Mouse (Mus musculus) midbrain, embryonic 16.5 days (tissue): ENCODE data around the gene Olfr1513. TPM values are rescaled to one million over a fixed set of nuclear protein-coding genes. Genes with fewer than 3 reads are reported as not detected.

ENCODE experiments used
- ATAC-seq: fragments of 200-750 bp; cut with Nextera tagmentation; 2 replicates; pipeline ENCODE4 v1.8.0; 2017; ENCODE audit warnings: moderate TSS enrichment
- H3K27ac ChIP-seq: fragments of 300-500 bp; sonication (generic); 2 replicates; pipeline ENCODE4 v1.5.1; 2014; ENCODE audit warnings: mild to moderate bottlenecking, low read length, mixed read lengths
- H3K27me3 ChIP-seq: fragments of 300-500 bp; sonication (generic); 2 replicates; pipeline ENCODE4 v1.6.1; 2014; ENCODE audit warnings: low read depth, low read length, mixed read lengths; ENCODE audit not compliant: control insufficient read depth, insufficient read depth
- H3K36me3 ChIP-seq: fragments of 300-500 bp; sonication (generic); 2 replicates; pipeline ENCODE4 v1.6.1; 2014; ENCODE audit warnings: mild to moderate bottlenecking, low read length, moderate library complexity, mixed read lengths; ENCODE audit not compliant: control insufficient read depth, insufficient read depth
- H3K4me1 ChIP-seq: fragments of 300-500 bp; sonication (generic); 2 replicates; pipeline ENCODE4 v1.6.1; 2014; ENCODE audit warnings: mild to moderate bottlenecking, low read length, mixed read lengths; ENCODE audit not compliant: control insufficient read depth, insufficient read depth
- H3K4me2 ChIP-seq: fragments of 300-500 bp; sonication (generic); 2 replicates; pipeline ENCODE4 v1.6.1; 2014; ENCODE audit warnings: mild to moderate bottlenecking, low read length, mixed read lengths
- H3K4me3 ChIP-seq: fragments of 300-500 bp; sonication (generic); 2 replicates; pipeline ENCODE4 v1.5.1; 2014; ENCODE audit warnings: low read depth, mild to moderate bottlenecking, low read length, moderate library complexity, mixed read lengths
- H3K9ac ChIP-seq: fragments of 300-500 bp; sonication (generic); 2 replicates; pipeline ENCODE4 v1.6.1; 2014; ENCODE audit warnings: low read depth, low read length, mixed read lengths
- H3K9me3 ChIP-seq: fragments of 300-500 bp; sonication (generic); replicated peaks from 2 replicates; pipeline ENCODE4 v1.6.1; 2014; ENCODE audit warnings: mild to moderate bottlenecking, low read length, mixed read lengths; ENCODE audit not compliant: control insufficient read depth, poor library complexity, severe bottlenecking
- WGBS: fragments of 180-500 bp; shearing (Covaris S2); extraction: QIAGEN DNeasy Blood & Tissue Kit; methylation state at CpG from one replicate; pipeline ENCODE4 v1.1.7; 2014; 5-methylcytosine and 5-hydroxymethylcytosine counted together
- polyA plus RNA-seq: library from polyadenylated mRNA; unstranded; fragments of >200 nt; fragmentation: Nextera tagmentation; extraction: Ambion mirVana; gene quantifications from 2 replicates; pipeline ENCODE4 v1.2.1, GENCODE M21; 2015

Gene Olfr1513
- polyA plus RNA-seq, 1 experiment from 2014 or later, result not detected

DNA sequence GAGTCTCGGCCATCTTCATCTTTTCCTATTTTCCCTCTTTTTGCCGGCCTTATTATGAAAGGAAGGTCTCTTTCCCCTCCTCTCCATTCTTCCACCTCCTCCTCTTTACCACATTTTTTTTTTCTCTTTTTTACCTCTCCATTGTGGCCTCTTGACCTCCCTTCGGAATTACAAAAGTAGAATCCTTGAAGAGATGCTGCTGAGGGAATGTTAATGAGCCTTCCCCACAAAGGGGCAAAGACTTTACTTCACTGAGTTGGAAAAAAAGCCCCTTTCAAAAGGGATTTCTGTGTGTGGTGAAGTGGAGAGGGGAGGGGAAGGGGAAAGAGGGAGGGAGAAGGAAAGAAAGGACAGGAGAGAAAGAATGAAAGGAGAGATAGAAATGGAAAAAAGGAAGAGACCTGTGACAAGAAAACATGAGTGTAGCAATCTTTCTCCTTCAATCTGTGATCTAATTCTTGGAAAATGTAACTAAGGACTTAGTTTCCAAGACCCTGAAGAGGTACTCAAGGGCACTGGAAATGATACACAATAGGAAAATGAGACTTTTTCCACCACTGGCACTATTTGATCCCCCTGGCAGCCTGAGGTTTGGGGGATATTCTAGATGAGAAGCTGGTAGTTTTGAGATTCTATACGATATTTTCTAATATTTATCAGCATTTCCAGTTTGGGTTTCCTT, 25.0 kb downstream of the Olfr1513 start:
- no peak for ATAC-seq
- H3K4me1 ChIP-seq, result peaks cover 11% of the 10 kb centered on the region
- no peak overlapping the region for H3K4me2 ChIP-seq
- no peak overlapping the region for H3K4me3 ChIP-seq
- H3K36me3 ChIP-seq, result no peaks in the 10 kb centered on the region
- H3K27ac ChIP-seq, result peak overlapping the region; percentile 33; the same call in 1 of the 2 replicates
- WGBS, result 3% methylated on average over 4 of the region's 4 CpGs
- H3K27me3 ChIP-seq, result no peaks in the 10 kb centered on the region
- H3K9me3 ChIP-seq, result no peaks in the 10 kb centered on the region
- H3K9ac ChIP-seq, result no peak overlapping the region

DNA sequence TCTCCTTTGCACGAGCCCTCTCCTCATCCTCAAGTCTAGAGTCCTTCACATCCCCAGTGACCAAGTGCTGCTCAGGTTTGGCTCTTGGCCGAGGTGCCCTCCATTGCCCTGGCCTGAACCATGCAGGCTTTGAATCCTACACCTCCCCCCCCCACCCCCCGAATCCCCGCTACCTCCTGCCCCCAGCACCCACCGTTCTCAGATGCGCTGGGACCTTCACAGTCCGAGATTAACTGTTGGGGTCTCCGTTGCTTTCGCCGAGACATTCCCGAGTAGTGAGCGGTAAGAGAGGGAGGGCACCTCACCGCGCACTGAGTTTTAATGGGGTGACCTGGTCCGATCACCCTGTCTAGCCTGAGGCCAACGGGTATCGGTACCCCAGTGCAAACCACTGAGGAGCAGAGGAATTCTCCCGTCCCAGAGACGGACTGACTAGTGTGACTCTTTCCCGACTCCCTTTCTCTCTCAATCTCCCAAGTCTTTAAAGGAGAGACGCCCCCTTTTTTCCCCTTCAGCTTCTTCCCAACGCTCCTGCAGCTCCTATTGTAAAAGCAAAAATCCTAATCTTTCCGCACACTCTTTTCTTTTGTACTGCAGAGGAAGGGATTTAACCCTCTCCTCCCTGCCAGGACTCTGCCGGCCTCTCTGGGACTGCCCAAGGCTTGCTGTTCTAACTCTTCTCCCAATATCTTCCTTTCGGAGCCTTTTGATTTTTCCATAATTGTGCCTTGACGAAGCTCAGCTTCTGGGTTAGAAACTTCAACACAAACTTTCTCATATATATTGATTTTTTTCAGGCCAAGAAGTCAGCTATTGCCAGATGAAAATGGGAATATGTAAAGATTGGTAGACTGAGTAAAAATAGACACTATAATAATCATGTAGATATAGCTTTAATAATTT, 28.0 kb downstream of the Olfr1513 start, which contains the start of gene Sall2:
Sall2 (minus strand) TSS at position 853 of the 903 bp plus-strand sequence.
- Histone ChIP-seq H3K27ac (peak within 1 kb of the TSS; percentile 66), H3K36me3 (no peaks in the 10 kb centered on the region), H3K9me3 (no peaks in the 10 kb centered on the region), H3K9ac (peak within 1 kb of the TSS; percentile 65), H3K4me2 (peak within 1 kb of the TSS; percentile 88), H3K4me1 (peaks cover 13% of the 10 kb centered on the region), H3K27me3 (no peaks in the 10 kb centered on the region), H3K4me3 (peak within 1 kb of the TSS; percentile 48)
- peak; percentile 79 for ATAC-seq
- WGBS, result 1% methylated on average over 26 of the region's 26 CpGs

DNA sequence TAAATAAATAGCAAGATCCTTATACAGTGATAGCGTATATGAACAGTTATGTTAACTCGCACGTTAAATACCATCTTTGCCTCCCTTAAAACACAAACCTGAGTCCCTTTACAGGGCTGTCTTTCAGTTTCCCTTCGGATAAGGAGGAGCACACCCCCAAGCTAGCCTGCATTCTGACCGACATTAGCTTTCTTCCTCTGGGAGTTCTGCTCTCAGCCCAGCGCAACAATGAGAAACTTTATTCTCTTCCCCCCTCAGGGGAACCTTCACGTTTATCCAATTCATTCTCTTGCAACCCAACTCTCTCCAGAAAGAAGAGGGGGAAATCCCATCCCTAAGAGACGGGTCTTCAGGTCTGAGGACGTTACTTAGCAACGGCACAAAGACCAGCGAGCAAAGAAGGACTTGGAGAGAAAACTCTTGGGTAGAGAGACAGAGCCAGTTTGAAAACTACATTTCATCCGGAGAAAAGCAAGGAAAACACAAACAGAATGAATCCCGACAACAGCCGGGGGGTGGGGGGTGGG, 28.8 kb downstream of the Olfr1513 start:
- H3K4me2 ChIP-seq, result peak overlapping the region; percentile 88
- peak overlapping the region; percentile 74 for H3K27ac ChIP-seq
- peak overlapping the region; percentile 65 for H3K9ac ChIP-seq
- no peaks in the 10 kb centered on the region for H3K36me3 ChIP-seq
- no peaks in the 10 kb centered on the region for H3K9me3 ChIP-seq
- under 1% methylated on average over 14 of the region's 14 CpGs for WGBS
- H3K27me3 ChIP-seq, result no peaks in the 10 kb centered on the region
- H3K4me3 ChIP-seq, result peak overlapping the region; percentile 48
- H3K4me1 ChIP-seq, result peaks cover 13% of the 10 kb centered on the region
- ATAC-seq, result peak; percentile 85

DNA sequence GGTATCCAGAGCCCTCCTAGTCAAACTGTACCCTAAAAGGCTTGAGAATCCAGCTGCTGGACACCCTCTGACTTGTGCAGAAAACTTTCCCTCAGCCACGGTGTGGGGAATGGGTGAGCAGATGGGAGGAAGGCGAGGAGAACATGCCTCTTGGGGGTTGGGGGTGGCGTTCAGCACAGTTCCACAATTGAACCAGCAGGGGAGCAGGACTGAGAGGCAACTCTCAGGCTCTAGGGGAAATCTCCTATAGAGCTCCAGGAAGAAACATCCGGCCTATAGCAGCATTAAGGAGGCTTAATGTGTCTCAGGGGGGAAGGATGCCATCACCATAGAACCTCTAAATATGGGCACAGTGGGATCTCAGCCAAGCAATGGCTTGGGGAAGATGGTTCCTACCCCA, 30.3 kb downstream of the Olfr1513 start:
- ATAC-seq, result no peak
- Histone ChIP-seq H3K4me2 (peak overlapping the region; percentile 88), H3K9me3 (no peaks in the 10 kb centered on the region), H3K27ac (peak overlapping the region; percentile 53), H3K36me3 (no peaks in the 10 kb centered on the region), H3K4me1 (peaks cover 11% of the 10 kb centered on the region), H3K9ac (peak overlapping the region; percentile 38; the same call in 1 of the 2 replicates), H3K27me3 (no peaks in the 10 kb centered on the region), H3K4me3 (peak overlapping the region; percentile 7; the same call in 1 of the 2 replicates)
- WGBS, result 0% methylated on average over 4 of the region's 4 CpGs

DNA sequence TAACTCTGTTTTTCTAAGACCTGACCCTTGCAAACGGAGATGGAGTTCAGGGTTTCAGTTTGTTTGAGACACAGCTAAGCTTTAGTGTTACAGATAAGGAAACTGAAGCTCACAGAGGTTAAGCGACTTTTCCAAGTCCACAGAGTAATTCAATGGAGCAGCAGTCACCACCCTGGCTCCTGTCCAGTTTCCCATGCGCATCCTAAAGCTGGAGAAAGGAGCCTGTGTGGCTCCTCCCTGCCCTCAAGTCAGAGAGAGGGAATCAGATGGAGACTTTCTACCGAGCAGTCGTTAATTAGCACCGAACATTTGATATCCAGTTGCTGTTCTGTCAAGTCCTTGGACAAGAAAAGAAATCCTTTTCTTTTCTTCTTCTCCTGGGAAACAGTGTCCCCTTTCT, 36.8 kb downstream of the Olfr1513 start:
- H3K4me3 ChIP-seq, result no peak overlapping the region
- no peaks in the 10 kb centered on the region; the same call in 1 of the 2 replicates for H3K36me3 ChIP-seq
- no peak overlapping the region for H3K9ac ChIP-seq
- WGBS, result 69% methylated on average over 6 of the region's 6 CpGs
- H3K4me1 ChIP-seq, result peaks cover 18% of the 10 kb centered on the region
- no peaks in the 10 kb centered on the region for H3K27me3 ChIP-seq
- no peak overlapping the region for H3K4me2 ChIP-seq
- ATAC-seq, result no peak
- H3K27ac ChIP-seq, result no peak overlapping the region
- no peaks in the 10 kb centered on the region for H3K9me3 ChIP-seq

DNA sequence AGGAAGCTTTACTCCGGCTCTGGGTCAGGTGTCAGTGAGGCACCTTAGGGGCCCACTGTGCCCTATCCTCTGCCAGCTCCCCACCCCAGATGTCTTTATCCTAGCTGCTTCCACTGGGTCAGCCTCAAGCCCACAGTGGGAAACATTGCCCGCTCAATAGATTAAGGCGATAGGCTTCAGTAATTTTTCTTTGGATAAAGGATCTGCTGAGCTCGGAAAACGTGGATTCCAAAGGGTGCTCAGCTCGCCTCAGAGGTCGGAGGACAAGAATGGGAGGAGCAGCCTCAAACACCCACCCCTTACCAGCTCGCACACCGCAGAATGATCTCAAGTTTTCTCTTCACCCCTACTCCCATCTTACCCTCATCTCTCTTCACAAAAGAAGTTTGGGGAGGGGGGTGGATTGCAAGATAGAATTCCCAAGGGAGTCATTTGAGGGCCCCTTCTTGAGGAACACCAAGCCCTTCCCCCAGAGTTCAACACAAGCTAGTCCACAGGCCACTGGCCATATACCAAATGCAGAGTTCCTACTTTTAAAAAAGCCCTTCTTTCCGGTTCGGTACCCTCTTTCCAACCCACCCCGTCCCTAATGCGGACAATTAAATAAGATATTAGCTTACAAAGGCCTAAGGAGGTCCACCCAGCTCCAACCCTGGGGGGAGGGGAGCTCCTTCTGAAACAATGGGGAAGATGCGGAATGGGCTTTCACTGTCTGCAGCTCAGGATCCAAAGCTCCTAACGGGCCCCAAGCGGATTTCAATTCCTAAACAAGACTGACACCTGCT, 39.6 kb downstream of the Olfr1513 start:
- Histone ChIP-seq H3K4me3 (peak overlapping the region; percentile 83), H3K27ac (peak overlapping the region; percentile 97), H3K4me1 (peaks cover 44% of the 10 kb centered on the region), H3K4me2 (peak overlapping the region; percentile 81), H3K27me3 (no peaks in the 10 kb centered on the region), H3K9me3 (no peaks in the 10 kb centered on the region), H3K9ac (peak overlapping the region; percentile 96), H3K36me3 (peaks cover 19% of the 10 kb centered on the region)
- ATAC-seq, result peak; percentile 85
- under 1% methylated on average over 15 of the region's 16 CpGs for WGBS

DNA sequence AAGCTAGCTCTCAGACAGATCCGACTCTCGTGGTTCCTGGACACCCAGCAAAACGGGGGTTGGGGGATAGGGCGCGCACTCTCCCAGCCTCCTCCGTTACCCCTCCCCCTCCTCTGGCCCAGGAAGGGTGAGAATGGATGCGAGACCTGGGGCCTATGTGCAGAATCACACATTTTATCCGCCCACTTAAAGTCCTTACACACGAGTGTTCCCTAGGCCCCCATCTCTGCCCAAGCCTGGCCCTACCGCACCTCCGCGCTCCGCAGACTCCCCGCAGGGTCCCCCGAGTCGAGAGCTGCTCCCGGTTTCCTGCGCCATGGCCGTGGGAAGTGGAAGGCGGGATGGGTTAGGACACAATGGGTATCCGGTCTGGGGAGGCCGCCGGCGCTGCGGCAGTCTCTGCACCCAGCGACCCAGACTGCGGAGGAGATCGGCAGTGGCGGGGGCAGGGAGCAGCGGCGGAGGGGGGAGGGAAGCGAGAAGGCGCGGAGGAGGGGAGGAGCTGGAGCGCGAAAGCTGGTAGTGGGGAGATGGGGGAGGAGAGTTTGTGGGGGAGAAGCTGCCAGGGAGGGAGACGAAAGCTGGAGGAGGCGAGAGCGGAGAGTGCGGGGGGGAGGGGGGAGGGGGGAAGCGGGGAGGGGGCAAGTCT, 40.3 kb downstream of the Olfr1513 start:
- peak overlapping the region; percentile 97 for H3K27ac ChIP-seq
- peak overlapping the region; percentile 96 for H3K9ac ChIP-seq
- peaks cover 51% of the 10 kb centered on the region for H3K4me1 ChIP-seq
- H3K9me3 ChIP-seq, result no peaks in the 10 kb centered on the region
- ATAC-seq, result peak; percentile 86
- H3K4me2 ChIP-seq, result peak overlapping the region; percentile 81
- H3K36me3 ChIP-seq, result peaks cover 19% of the 10 kb centered on the region
- WGBS, result under 1% methylated on average over 36 of the region's 41 CpGs
- peak overlapping the region; percentile 83 for H3K4me3 ChIP-seq
- no peaks in the 10 kb centered on the region for H3K27me3 ChIP-seq

DNA sequence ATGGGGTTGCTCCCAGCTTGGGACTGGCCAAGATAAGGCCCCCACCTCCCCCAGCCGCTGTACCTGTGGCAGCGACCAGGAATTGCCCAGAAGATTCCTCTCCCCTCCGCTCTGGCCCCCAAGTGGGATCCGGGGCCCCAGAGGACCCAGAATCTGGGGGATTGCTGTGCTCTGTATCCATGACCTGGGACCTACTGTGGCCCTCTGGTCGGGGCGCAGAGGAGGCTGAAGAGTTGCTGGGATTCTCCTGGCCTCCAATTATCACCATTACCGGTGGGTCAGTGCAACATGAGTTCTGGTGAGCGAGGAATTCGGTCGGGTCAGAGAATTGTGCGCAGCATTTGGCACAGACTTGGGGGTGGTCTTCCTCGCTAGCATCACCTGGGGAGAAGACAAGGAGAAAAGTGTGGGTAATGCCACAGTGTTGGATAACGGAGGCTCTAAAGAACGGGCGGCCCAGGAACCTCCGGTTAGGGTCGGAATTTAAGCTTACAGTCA, 40.9 kb downstream of the Olfr1513 start:
- H3K9ac ChIP-seq, result peak overlapping the region; percentile 96
- ATAC-seq, result peak; percentile 23
- peaks cover 19% of the 10 kb centered on the region for H3K36me3 ChIP-seq
- 5% methylated on average over 17 of the region's 17 CpGs for WGBS
- H3K4me3 ChIP-seq, result peak overlapping the region; percentile 83
- H3K27me3 ChIP-seq, result no peaks in the 10 kb centered on the region
- H3K9me3 ChIP-seq, result no peaks in the 10 kb centered on the region
- H3K4me2 ChIP-seq, result peak overlapping the region; percentile 81
- peaks cover 53% of the 10 kb centered on the region for H3K4me1 ChIP-seq
- peak overlapping the region; percentile 97 for H3K27ac ChIP-seq
